Mouse (Mus musculus): ENCODE data around the gene H2-Q6.
A peak's percentile ranks its signal among the peaks of the same experiment; 100 is the strongest.
"Not testable (repeated sequence)": the region's sequence is repeated elsewhere in the genome, so short reads cannot be mapped to it uniquely, and the experiment has no call there.

Gene H2-Q6

GRCm38 (mm10) chr17:35435577-35435976 lies 10.9 kb downstream of the H2-Q6 start:
- DNase-seq: not testable (repeated sequence)

GRCm38 (mm10) chr17:35437386-35437936 lies 12.8 kb downstream of the H2-Q6 start:
- DNase-seq: not testable (repeated sequence)

GRCm38 (mm10) chr17:35438395-35438794 lies 13.7 kb downstream of the H2-Q6 start:
- DNase-seq: not testable (repeated sequence)

- peak; percentile 90 for DNase-seq
These were observed 14.2 kb downstream of the H2-Q6 start, which contains the start of gene H2-Q7 for GRCm38 (mm10) chr17:35438885-35439284. Gene H2-Q7, plus strand, starts transcription at chr17:35439155.

GRCm38 (mm10) chr17:35439295-35439747 lies 14.7 kb downstream of the H2-Q6 start:
- peak; percentile 37 for DNase-seq

- DNase-seq: not testable (repeated sequence)
These were observed 15.4 kb downstream of the H2-Q6 start for GRCm38 (mm10) chr17:35439925-35440645.

- not testable (repeated sequence) for DNase-seq
These were observed 17.7 kb downstream of the H2-Q6 start for GRCm38 (mm10) chr17:35442376-35442775.

GRCm38 (mm10) chr17:35444510-35444909 lies 19.9 kb downstream of the H2-Q6 start:
- not testable (repeated sequence) for DNase-seq

- DNase-seq: not testable (repeated sequence)
These were observed 33.6 kb downstream of the H2-Q6 start for GRCm38 (mm10) chr17:35458247-35458646.

- DNase-seq: not testable (repeated sequence)
These were observed 36.1 kb downstream of the H2-Q6 start for GRCm38 (mm10) chr17:35460513-35461341.

- peak; percentile 40 for DNase-seq
These were observed 41.0 kb downstream of the H2-Q6 start for GRCm38 (mm10) chr17:35465651-35466050.

- not testable (repeated sequence) for DNase-seq
These were observed 44.3 kb downstream of the H2-Q6 start for GRCm38 (mm10) chr17:35468936-35469335.

GRCm38 (mm10) chr17:35469842-35470751 lies 45.4 kb downstream of the H2-Q6 start, which contains the start of gene H2-Q10:
Gene H2-Q10, plus strand, starts transcription at chr17:35470089.
- peak; percentile 36 for DNase-seq

Data from kidney, postnatal 10 days (tissue).